Mouse (Mus musculus): Measurements from ENCODE around the gene Shank2. TPM values are rescaled to one million over a fixed set of nuclear protein-coding genes. Genes with fewer than 3 reads are reported as not detected.
A peak's percentile ranks its signal among the peaks of the same experiment; 100 is the strongest.

Gene Shank2
- total RNA-seq, 4 experiments from 2014 or later, result 108 to 123 (median 112) TPM

DNA sequence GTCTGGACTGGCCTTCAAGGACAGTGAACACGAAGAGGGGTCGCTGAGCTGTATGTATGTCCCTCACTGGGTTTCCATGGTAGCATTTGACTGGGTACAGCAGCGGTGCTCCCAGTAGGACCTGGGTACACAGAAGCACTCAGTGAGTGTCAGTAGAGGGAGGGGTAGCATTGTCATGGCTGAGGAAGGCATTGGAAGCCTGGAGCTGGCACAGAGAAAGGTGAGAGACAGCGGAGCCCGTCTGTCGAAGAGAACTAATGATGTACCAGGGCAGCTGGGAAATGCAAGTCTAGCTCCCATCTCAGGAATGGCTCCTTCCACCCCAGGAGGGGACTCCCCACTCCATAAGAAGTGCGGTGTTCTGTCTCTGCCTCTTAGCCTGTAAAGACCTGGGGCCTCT lies 256.1 kb downstream of the Shank2 start:
- DNase-seq (ENCODE audit: low spot score in 2 of 2), result no peak

- DNase-seq (ENCODE audit: low spot score in 2 of 2), result no peak
These were observed 256.6 kb downstream of the Shank2 start for GRCm38 (mm10) chr7:144258332-144258731.

DNA sequence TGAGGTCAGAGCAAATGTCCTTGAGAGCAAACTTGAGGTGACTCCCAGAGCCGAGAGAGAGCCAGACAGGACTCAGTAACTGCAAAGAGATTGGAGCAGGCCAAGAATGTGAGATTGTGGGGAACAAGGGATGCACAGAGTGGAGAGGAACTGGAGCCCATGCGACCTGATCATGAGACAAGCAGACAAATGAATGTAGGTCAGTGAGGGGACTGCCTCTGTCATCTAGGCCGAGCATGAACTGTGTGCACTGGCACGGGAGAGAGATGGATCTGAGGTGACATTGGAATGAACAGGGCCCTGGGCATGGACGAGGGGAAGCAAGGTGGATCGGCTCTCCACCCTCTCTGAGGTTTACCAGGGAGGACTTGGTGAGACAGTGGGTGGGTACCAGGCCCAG lies 260.9 kb downstream of the Shank2 start:
- no peak for DNase-seq (ENCODE audit: low spot score in 2 of 2)

- no peak for DNase-seq (ENCODE audit: low spot score in 2 of 2)
These were observed 265.0 kb downstream of the Shank2 start for GRCm38 (mm10) chr7:144266745-144267144.

GRCm38 (mm10) chr7:144268329-144268728 lies 266.6 kb downstream of the Shank2 start:
- peak in 1 of 2 experiments; percentile 77 for DNase-seq (ENCODE audit: low spot score in 2 of 2)

GRCm38 (mm10) chr7:144268778-144269177 lies 267.1 kb downstream of the Shank2 start:
- no peak for DNase-seq (ENCODE audit: low spot score in 2 of 2)

DNA sequence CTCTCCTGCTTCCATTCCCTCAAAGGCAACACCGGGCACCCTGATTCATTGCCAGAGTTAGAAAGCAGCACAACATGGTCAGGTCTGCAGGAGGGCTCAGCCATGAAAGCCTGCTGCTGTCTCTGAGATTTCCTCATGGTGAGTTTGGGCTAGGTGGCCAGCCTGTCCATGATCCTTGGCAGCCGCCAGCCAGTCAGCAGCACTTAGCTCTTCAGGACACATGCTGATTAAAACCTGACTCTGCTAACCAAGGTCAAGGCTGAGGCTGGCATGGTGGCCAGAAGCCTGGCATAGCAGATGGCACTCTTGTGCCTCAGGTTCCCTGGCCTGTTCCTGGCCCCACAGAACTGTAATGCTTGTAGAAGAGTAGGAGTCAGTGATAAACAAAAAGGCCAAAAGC lies 269.3 kb downstream of the Shank2 start:
- DNase-seq (ENCODE audit: low spot score in 2 of 2), result no peak

DNA sequence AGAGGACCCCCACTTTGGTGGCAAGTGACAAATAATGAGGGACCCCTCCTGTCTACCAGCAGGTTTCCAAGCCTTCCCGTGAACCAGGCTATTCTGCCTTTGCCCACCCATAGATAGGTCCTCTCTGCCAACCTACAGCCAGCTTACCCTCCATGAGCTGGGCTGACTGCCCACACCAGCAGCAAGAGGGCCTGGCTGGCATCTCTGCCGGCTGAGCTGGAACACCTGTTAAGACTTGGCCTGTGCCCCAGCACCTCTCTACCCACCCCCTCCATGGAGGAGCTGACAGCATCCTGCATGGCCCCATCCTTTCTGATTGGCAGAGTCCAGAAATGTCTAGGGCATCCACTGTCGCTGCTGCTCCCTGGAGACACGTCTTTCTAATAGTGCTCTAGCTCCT lies 277.0 kb downstream of the Shank2 start:
- no peak for DNase-seq (ENCODE audit: low spot score in 2 of 2)

GRCm38 (mm10) chr7:144283701-144284100 lies 282.0 kb downstream of the Shank2 start:
- peak in 1 of 2 experiments; percentile 48 for DNase-seq (ENCODE audit: low spot score in 2 of 2)

GRCm38 (mm10) chr7:144284241-144285065 lies 282.7 kb downstream of the Shank2 start:
- peak; percentile 43 to 74 for DNase-seq (ENCODE audit: low spot score in 2 of 2)

DNA sequence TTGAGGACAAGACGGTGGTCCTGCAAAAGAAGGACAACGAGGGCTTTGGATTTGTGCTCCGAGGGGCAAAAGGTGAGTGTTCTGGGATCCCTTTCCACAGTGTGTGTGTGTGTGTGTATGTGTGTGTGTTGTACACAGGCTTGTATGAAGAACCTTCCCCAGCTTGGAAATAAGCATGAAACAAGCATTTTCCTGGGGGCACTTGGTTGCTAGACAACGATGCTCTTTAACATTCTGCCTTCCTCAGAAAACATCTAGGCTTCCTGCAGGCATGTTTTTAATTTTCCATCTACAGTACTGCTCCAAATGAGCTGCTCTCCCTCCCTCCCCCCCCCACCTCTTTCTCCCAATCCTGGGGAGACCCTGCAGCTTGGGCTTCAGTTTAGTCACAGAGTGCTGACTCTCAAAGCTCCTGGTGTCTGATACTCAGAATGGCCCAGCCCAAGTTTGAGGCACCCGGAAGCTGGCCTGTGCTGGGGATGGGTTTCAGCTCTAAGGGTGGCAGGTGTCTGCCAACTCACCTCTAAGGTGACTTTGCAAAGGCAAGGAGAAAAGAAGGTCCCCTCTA lies 283.4 kb downstream of the Shank2 start:
- no peak for DNase-seq (ENCODE audit: low spot score in 2 of 2)

DNA sequence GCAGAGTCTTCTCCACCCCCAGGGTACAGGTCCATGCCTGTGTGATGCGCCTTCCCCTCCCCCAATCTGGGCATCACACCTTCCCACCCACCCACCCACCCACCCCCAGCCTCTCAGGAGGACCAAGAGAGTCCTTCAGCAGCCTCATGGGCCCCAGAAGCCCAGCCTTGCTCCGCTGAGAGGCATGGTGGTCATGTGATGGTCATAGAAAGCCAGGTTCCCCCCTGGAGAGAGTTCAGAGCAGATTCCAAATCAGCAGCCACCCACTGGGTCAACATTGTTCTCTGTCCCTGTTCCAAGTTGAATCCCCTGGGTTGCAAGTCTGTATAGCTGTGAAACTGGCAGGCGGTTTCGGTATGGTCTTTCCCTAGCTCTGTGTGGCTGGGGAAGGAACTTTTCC lies 284.2 kb downstream of the Shank2 start:
- no peak for DNase-seq (ENCODE audit: low spot score in 2 of 2)

- no peak for DNase-seq (ENCODE audit: low spot score in 2 of 2)
These were observed 286.3 kb downstream of the Shank2 start for GRCm38 (mm10) chr7:144287991-144288390.

- no peak for DNase-seq (ENCODE audit: low spot score in 2 of 2)
These were observed 289.8 kb downstream of the Shank2 start for GRCm38 (mm10) chr7:144291478-144291877.

- DNase-seq (ENCODE audit: low spot score in 2 of 2), result no peak
These were observed 291.9 kb downstream of the Shank2 start for GRCm38 (mm10) chr7:144293611-144294010.

DNA sequence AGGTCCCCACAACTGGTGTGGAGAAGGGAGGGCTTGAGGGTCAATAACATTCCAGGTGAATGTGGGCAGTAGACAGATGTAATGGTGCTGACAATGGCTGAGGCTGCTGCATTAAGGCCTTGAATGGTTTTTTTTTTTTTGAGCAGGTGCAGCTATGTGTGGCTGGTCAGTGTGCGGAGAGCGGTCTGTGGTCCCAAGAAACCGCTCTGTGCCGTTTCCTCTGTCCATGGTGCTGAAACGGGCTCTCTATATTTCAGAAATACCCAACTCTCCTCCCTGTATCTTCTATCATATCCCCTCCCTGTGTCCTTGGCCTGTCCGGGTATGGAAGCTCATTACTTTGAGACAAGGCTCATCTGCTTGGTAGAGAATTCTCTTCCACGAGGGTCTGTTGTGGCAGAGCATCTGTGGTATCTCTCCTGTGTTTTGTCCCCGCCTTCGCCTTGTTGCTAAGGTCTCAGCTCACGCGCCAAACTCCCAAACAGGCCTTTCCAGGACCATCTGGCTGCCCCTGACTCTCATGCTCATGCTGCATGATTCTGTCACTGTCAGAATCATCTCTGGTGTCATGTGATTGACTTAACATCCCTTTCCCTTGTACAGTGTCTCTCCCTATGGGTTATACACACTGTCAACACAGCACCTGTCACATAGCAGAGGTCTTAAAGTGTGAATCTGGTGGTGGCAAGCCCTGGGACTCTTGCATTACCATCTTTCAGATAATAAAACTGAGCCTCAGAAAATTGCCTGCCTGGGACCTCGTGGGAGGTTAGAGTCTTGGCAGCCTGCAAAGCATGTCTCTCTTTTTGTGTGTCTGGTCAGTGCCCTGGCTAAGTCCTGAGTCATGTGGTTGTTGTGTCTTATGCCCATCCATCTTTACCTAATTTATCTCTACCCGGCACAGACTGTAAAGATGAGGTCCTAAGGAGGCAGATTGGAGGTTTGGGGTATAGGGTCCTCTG lies 292.8 kb downstream of the Shank2 start:
- no peak for DNase-seq (ENCODE audit: low spot score in 2 of 2)

DNA sequence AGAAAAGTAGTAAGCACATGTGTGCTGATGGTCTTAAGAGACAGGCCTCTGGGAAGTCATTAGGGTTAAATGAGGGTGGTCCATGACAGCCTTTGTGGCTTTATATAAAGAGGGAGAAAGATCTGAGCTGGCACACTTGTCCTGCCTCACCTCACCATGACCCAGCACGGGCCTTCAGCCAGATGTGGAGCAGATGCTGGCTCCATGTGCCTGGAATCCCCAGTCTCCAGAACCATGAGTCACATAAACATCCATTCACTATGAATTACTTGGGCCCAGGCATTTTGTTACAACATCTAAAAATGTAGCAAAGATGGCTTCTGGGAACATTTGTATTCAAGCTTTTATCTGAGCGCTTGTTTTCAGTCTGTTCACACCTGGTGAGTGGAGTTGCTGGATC lies 297.6 kb downstream of the Shank2 start:
- no peak for DNase-seq (ENCODE audit: low spot score in 2 of 2)

DNA sequence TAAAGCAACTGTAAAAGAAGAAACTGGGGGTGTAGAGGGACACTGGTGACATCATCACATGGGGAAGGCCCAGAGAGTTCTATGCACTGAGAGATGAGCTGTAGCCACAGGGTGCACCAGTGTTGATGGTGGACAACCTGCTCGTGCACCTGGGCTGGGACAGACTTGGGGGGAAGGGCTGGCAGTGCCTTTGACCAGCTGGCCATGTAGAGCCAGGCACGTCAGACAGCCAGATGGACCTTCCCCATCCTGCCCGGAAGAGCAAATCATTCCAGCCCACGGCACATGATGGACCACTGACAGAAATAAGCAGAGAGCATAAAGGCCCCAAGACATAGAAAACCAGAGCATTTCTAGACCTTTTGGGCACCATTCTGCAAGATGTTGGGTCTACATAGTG lies 299.9 kb downstream of the Shank2 start:
- DNase-seq (ENCODE audit: low spot score in 2 of 2), result no peak

- no peak for DNase-seq (ENCODE audit: low spot score in 2 of 2)
These were observed 300.8 kb downstream of the Shank2 start for GRCm38 (mm10) chr7:144302498-144302897.

- no peak for DNase-seq (ENCODE audit: low spot score in 2 of 2)
These were observed 306.2 kb downstream of the Shank2 start for GRCm38 (mm10) chr7:144307853-144308409.

GRCm38 (mm10) chr7:144314438-144315105 lies 312.8 kb downstream of the Shank2 start:
- DNase-seq (ENCODE audit: low spot score in 2 of 2), result no peak
